Mouse (Mus musculus): ENCODE results near the gene Gm4312.
"Not testable (repeated sequence)": the region's sequence is repeated elsewhere in the genome, so short reads cannot be mapped to it uniquely, and the experiment has no call there.

Gene Gm4312

GRCm38 (mm10) chr10:100382460-100382859 lies at the start of gene Gm4312:
TSS of gene Gm4312 (minus strand) at chr10:100382560.
- DNase-seq (ENCODE audit: low spot score), result not testable (repeated sequence)

DNA sequence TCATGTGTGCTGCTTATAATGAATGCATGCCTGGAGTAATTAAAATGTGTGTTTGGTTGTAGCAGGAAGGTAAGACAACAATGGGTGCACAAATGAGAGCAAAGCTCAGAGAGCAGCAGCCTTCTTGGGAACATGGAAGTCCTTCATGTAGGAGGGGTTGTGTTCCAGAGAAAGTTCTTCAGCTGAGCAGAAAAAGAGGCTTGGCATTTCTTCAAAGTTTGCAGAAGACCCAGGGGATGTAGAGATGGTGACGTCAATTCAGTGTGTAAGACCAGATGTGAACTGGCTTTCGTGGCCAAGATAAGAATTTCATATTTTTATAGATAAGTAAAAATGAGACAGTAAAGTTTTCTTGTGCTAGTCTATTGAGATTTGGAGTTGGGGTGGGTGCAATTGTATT lies 45.2 kb upstream of the Gm4312 start:
- no peak for DNase-seq (ENCODE audit: low spot score)

GRCm38 (mm10) chr10:100415566-100415965 lies 33.2 kb upstream of the Gm4312 start:
- no peak for DNase-seq (ENCODE audit: low spot score)

- not testable (repeated sequence) for DNase-seq (ENCODE audit: low spot score)
Measured at GRCm38 (mm10) chr10:100402301-100402700, 19.9 kb upstream of the Gm4312 start.

GRCm38 (mm10) chr10:100361038-100361437 lies 21.3 kb downstream of the Gm4312 start, which contains the start of gene Gm4307:
TSS of gene Gm4307 (plus strand) at chr10:100361338.
- DNase-seq (ENCODE audit: low spot score), result not testable (repeated sequence)

DNA sequence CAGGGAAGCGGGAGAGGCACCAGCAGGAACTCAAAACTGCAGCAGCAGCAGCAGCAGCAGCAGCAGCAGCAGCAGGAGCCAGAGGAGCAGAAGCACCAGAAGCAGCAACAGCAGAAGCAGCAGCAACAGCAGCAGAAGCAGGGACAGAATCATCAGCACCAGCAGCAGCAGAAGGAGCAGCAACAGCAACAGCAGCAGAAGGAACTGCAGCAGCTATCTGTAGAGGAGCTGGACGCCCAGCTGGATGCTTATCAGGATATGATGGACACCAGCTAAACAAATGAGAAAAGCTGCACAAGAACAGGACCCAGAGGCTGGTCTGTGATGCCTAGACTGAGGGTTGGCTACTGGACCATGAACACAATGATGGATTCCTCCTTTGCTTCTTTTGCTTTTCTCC lies 25.5 kb downstream of the Gm4312 start:
- not testable (repeated sequence) for DNase-seq (ENCODE audit: low spot score)

DNA sequence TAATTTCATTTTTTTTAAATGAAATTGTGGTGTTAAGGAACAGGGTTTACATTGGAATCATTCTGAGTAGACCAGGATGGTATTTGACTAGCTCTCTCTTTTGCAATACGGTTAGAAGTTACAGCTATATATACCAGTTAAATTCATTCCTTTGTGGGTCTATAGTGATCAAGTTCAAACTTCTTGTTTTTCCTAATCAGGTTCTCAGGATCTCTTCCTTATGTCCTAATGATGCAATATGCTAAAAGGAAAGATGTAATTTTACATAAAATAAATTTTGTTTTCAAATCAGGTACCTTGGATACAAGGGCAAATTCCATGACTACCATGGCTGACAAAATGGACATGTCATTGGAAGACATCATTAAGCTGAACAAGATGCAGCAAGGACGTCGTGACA lies 31.6 kb downstream of the Gm4312 start, which contains the start of gene Gm4305:
Gm4305 (plus strand) TSS at position 301 of the 400 bp plus-strand sequence.
- not testable (repeated sequence) for DNase-seq (ENCODE audit: low spot score)

DNA sequence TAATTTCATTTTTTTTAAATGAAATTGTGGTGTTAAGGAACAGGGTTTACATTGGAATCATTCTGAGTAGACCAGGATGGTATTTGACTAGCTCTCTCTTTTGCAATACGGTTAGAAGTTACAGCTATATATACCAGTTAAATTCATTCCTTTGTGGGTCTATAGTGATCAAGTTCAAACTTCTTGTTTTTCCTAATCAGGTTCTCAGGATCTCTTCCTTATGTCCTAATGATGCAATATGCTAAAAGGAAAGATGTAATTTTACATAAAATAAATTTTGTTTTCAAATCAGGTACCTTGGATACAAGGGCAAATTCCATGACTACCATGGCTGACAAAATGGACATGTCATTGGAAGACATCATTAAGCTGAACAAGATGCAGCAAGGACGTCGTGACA lies 36.7 kb downstream of the Gm4312 start, which contains the start of gene Gm4303:
Gm4303 (plus strand) TSS at position 301 of the 400 bp plus-strand sequence.
- not testable (repeated sequence) for DNase-seq (ENCODE audit: low spot score)

- DNase-seq (ENCODE audit: low spot score), result not testable (repeated sequence)
Measured at GRCm38 (mm10) chr10:100340536-100340935, 41.8 kb downstream of the Gm4312 start, which contains the start of gene Gm4302. TSS of gene Gm4302 (plus strand) at chr10:100340836.

GRCm38 (mm10) chr10:100335376-100335775 lies 47.0 kb downstream of the Gm4312 start, which contains the start of gene Gm4301:
TSS of gene Gm4301 (plus strand) at chr10:100335676.
- not testable (repeated sequence) for DNase-seq (ENCODE audit: low spot score)
